Mouse (Mus musculus) midbrain, postnatal 0 days (tissue): Measurements from ENCODE around the gene Gm826. TPM values are rescaled to one million over a fixed set of nuclear protein-coding genes. Genes with fewer than 3 reads are reported as not detected.

ENCODE experiments used
- ATAC-seq: fragments of 200-750 bp; cut with Nextera tagmentation; 2 replicates; pipeline ENCODE4 v1.8.0; 2017; ENCODE audit warnings: moderate number of reproducible peaks, mild to moderate bottlenecking, moderate TSS enrichment, moderate library complexity; ENCODE audit not compliant: low FRiP score
- DNase-seq: peaks from one replicate; pipeline ENCODE4 v3.0.0-alpha.2; 2015; ENCODE audit warnings: low spot score
- H3K27ac ChIP-seq: fragments of 300-500 bp; sonication (generic); 2 replicates; pipeline ENCODE4 v1.5.1; 2014; ENCODE audit warnings: low read depth, mild to moderate bottlenecking, low read length, mixed read lengths
- H3K27me3 ChIP-seq: fragments of 300-500 bp; sonication (generic); 2 replicates; pipeline ENCODE4 v1.6.1; 2014; ENCODE audit warnings: low read length, control low read depth, mixed read lengths; ENCODE audit not compliant: insufficient read depth
- H3K36me3 ChIP-seq: fragments of 300-500 bp; sonication (generic); 2 replicates; pipeline ENCODE4 v1.6.1; 2014; ENCODE audit warnings: low read length, control low read depth, mixed read lengths; ENCODE audit not compliant: insufficient read depth
- H3K4me1 ChIP-seq: fragments of 300-500 bp; sonication (generic); 2 replicates; pipeline ENCODE4 v1.6.1; 2014; ENCODE audit warnings: mild to moderate bottlenecking, control low read depth, antibody characterized with exemption, low read length, mixed read lengths; ENCODE audit not compliant: insufficient read depth
- H3K4me2 ChIP-seq: fragments of 300-500 bp; sonication (generic); 2 replicates; pipeline ENCODE4 v1.6.1; 2014; ENCODE audit warnings: low read depth, mild to moderate bottlenecking, low read length, mixed read lengths; ENCODE audit not compliant: poor library complexity, severe bottlenecking
- H3K4me3 ChIP-seq: fragments of 300-500 bp; sonication (generic); 2 replicates; pipeline ENCODE4 v1.5.1; 2014; ENCODE audit warnings: low read depth, mild to moderate bottlenecking, low read length, moderate library complexity
- H3K9ac ChIP-seq: fragments of 300-500 bp; sonication (generic); replicated peaks from 2 replicates; pipeline ENCODE4 v1.6.1; 2014; ENCODE audit warnings: mild to moderate bottlenecking, low read length, moderate library complexity, mixed read lengths; ENCODE audit not compliant: poor library complexity, severe bottlenecking
- H3K9me3 ChIP-seq: fragments of 300-500 bp; sonication (generic); 2 replicates; pipeline ENCODE4 v1.6.1; 2016; ENCODE audit warnings: low read length, control low read depth
- CTCF ChIP-seq: IDR thresholded peaks from 2 replicates; pipeline ENCODE4 v1.5.1; 2016; ENCODE audit warnings: antibody characterized with exemption, mild to moderate bottlenecking
- WGBS: fragments of 180-500 bp; shearing (Covaris S2); extraction: QIAGEN DNeasy Blood & Tissue Kit; methylation state at CpG from one replicate; pipeline ENCODE4 v1.1.7; 2014; 5-methylcytosine and 5-hydroxymethylcytosine counted together
- polyA plus RNA-seq: library from polyadenylated mRNA; unstranded; fragments of >200 nt; fragmentation: Nextera tagmentation; extraction: Ambion mirVana; gene quantifications from 2 replicates; pipeline ENCODE4 v1.2.1, GENCODE M21; 2015
- total RNA-seq: library from RNA; depleted of rRNA; stranded (reverse); fragments of >200 nt; gene quantifications from 2 replicates; pipeline ENCODE4 v1.2.3, GENCODE M21; 2014

Gene Gm826
- total and polyA plus RNA-seq, 2 experiments from 2014 or later: 0.22 TPM; not detected in 1

- TF ChIP-seq CTCF: no peak
- Histone ChIP-seq H3K27ac (no peak overlapping the region), H3K9me3 (no peaks in the 10 kb centered on the region), H3K4me1 (peaks cover 3% of the 10 kb centered on the region; the same call in 1 of the 2 replicates), H3K4me2 (no peak overlapping the region), H3K27me3 (peaks cover 64% of the 10 kb centered on the region), H3K9ac (no peak overlapping the region), H3K36me3 (no peaks in the 10 kb centered on the region), H3K4me3 (no peak overlapping the region)
- no peak for DNase-seq
- WGBS: 31% methylated on average over 8 of the region's 8 CpGs
- ATAC-seq: no peak
Observed at GRCm38 (mm10) chr2:160360234-160360874, 26.4 kb upstream of the Gm826 start.

GRCm38 (mm10) chr2:160358896-160359295 lies 24.9 kb upstream of the Gm826 start:
- ATAC-seq (no peak), DNase-seq (no peak)
- Histone ChIP-seq H3K27me3 (peaks cover 61% of the 10 kb centered on the region), H3K4me2 (no peak overlapping the region), H3K27ac (no peak overlapping the region), H3K4me3 (no peak overlapping the region), H3K4me1 (no peaks in the 10 kb centered on the region), H3K9me3 (no peaks in the 10 kb centered on the region), H3K36me3 (no peaks in the 10 kb centered on the region), H3K9ac (no peak overlapping the region)
- 16% methylated on average over 4 of the region's 4 CpGs for WGBS
- TF ChIP-seq CTCF: no peak

GRCm38 (mm10) chr2:160357442-160357841 lies 23.5 kb upstream of the Gm826 start:
- H3K9me3 ChIP-seq: no peaks in the 10 kb centered on the region

GRCm38 (mm10) chr2:160356132-160356531 lies 22.2 kb upstream of the Gm826 start:
- Histone ChIP-seq H3K36me3 (no peaks in the 10 kb centered on the region), H3K27me3 (peaks cover 40% of the 10 kb centered on the region), H3K9me3 (no peaks in the 10 kb centered on the region), H3K27ac (no peak overlapping the region), H3K4me3 (no peak overlapping the region), H3K4me2 (no peak overlapping the region), H3K4me1 (no peaks in the 10 kb centered on the region), H3K9ac (no peak overlapping the region)
- ATAC-seq (no peak), DNase-seq (no peak)
- WGBS: 62% methylated on average over 5 of the region's 5 CpGs
- TF ChIP-seq CTCF: peak; percentile 65

More at GRCm38 (mm10) chr2:160357442-160357841, 23.5 kb upstream of the Gm826 start:
- 51% methylated on average over 4 of the region's 4 CpGs for WGBS
- H3K4me3 ChIP-seq: no peak overlapping the region
- DNase-seq (no peak), ATAC-seq (no peak)
- no peak overlapping the region for H3K27ac ChIP-seq
- H3K27me3 ChIP-seq: peaks cover 51% of the 10 kb centered on the region
- no peaks in the 10 kb centered on the region for H3K4me1 ChIP-seq
- no peaks in the 10 kb centered on the region for H3K36me3 ChIP-seq
- H3K4me2 ChIP-seq: no peak overlapping the region
- no peak for TF ChIP-seq CTCF
- no peak overlapping the region for H3K9ac ChIP-seq

GRCm38 (mm10) chr2:160354319-160354718 lies 20.4 kb upstream of the Gm826 start:
- DNase-seq: no peak
- Histone ChIP-seq H3K27ac (no peak overlapping the region), H3K4me2 (no peak overlapping the region), H3K4me1 (no peaks in the 10 kb centered on the region), H3K9ac (no peak overlapping the region), H3K36me3 (no peaks in the 10 kb centered on the region), H3K9me3 (no peaks in the 10 kb centered on the region), H3K4me3 (no peak overlapping the region), H3K27me3 (peaks cover 24% of the 10 kb centered on the region)
- 67% methylated on average over 2 of the region's 2 CpGs for WGBS
- ATAC-seq: no peak
- TF ChIP-seq CTCF: no peak

- Histone ChIP-seq H3K27me3 (peaks cover 17% of the 10 kb centered on the region), H3K4me1 (no peaks in the 10 kb centered on the region), H3K27ac (no peak overlapping the region), H3K9ac (no peak overlapping the region), H3K4me2 (no peak overlapping the region), H3K4me3 (no peak overlapping the region), H3K36me3 (no peaks in the 10 kb centered on the region), H3K9me3 (no peaks in the 10 kb centered on the region)
- ATAC-seq: no peak
- 88% methylated on average over 2 of the region's 2 CpGs for WGBS
- no peak for TF ChIP-seq CTCF
- no peak for DNase-seq
Observed at GRCm38 (mm10) chr2:160353581-160353980, 19.6 kb upstream of the Gm826 start.
